Mouse (Mus musculus): Measurements from ENCODE around the gene Rps8. TPM values are rescaled to one million over a fixed set of nuclear protein-coding genes. Genes with fewer than 3 reads are reported as not detected.

The Rps8 gene
- total RNA-seq, 2 experiments from 2014 or later: 774 to 852 TPM

DNA sequence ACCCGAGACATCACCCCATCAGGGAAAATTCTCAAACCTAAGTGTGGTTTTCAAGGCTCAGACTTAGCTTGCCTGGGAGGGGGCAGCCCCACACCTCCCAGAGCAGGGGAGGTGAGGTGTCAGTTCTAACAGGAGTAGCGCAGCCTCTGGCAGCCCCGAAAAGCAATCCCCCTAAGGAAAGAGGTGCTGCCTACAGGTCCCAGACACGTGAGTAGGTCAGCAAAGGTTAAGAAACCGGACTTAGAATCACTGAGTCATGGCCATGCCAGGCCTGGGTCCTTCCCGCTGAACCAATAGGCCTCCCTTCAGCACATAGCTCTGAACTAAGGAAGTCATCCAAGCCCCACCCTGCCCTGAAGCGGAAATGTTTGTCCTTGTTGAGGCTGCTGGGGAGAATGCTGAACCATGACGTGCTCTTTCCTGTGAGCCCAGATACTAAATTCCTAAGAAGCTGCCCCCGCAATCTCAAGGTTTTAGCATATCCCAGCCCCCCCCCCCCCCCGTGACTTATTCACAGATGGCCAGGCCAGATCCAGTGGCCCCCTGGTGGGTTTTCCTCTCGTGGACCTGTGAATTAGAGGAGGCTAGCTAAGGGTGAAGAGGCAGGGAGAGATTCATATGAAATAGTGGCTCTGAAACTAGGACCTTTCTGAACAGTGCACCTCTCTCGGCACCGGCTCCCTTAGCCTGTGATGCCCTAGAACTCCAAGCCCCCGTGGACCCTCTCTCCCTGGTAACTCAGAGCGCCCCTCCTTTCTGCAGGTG is 30.0 kb downstream of the Rps8 start:
- intact Hi-C loops (cut with DNase I): no loop called here
- DNase-seq: no peak

- intact Hi-C loops (cut with DNase I): no loop called here
- peak; percentile 92 for DNase-seq
Measured at GRCm38 (mm10) chr4:117125348-117125909, 30.6 kb downstream of the Rps8 start, which contains the start of gene Btbd19. Btbd19 (minus strand) TSS chr4:117125725.

GRCm38 (mm10) chr4:117124518-117125347 is 31.3 kb downstream of the Rps8 start:
- intact Hi-C loops (cut with DNase I): no loop called here
- no peak for DNase-seq

GRCm38 (mm10) chr4:117124218-117124517 is 31.9 kb downstream of the Rps8 start:
- intact Hi-C loops (cut with DNase I): no loop called here
- DNase-seq: no peak

DNA sequence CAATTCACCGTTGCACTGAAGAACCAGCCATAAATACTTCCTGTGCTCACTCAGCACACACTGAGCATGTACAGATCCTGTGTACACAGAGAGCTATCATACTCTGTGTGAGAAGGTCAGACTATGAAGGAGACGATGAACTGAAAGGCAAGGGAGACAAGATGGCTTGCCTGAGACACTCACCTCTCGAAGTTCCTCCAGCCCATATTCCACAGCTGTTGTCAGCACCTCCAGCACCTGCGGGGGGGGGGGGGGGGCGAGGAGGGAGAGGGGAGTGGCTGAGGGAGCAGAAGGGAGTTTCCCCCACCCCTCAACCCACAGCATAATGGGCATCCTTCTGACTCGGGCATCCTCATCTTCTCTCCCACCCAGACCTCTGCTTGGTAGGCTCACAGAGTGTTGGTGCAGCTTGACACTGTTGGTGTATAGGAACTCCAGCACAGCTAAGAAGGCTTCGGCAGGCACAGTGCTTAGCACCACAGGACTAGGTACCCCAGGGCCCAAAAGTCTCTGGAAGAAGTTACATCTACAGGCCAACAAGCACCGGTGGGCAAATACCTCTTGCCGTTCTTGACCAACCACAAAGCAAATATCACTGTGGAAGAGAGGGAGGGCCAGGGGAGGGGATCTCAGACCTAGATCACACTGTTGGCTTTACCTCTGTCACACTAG is 32.4 kb downstream of the Rps8 start:
- intact Hi-C loops (cut with DNase I): no loop called here
- DNase-seq: no peak

DNA sequence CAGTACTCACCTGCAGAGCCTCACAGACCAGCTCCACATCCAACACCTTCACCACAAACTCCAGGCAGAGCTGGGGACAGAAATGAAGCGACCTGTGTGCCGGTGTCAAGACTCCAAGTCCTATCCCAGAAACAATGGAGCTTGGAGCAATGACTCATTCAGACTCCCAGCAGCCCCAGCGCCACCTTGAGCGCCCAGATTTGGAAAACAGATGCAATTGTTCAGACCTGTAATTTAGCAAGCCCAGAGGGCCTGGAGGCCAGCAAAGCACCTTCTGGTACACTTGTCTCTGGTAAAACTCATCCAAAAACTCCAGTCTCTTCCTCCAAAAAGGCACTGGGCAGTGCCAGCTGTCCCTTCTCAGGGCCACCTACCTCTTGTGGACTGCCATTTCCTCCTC is 33.8 kb downstream of the Rps8 start:
- intact Hi-C loops (cut with DNase I): no loop called here
- no peak for DNase-seq

GRCm38 (mm10) chr4:117120445-117121414 is 35.3 kb downstream of the Rps8 start:
- intact Hi-C loops (cut with DNase I): no loop called here
- peak; percentile 92 for DNase-seq

DNA sequence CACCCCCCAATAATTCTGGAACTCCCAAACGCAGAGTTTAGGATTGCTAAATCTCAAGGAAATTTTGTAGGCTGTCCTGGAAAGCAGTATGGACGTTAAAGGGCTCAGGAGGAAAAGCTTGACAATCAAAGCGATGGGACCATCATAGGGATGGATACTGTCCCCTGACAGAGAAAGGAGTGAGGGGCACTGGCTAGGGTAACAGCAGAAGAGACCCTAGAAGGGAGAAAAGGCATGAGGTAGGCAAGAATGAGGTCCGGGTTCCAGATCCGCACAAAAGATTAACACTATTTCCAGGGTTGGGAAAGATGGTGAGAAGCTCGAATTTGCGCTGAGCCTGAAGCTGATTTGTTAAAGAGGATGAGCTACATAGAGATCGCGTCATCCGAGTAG is 36.0 kb downstream of the Rps8 start:
- DNase-seq: no peak
- intact Hi-C loops (cut with DNase I): no loop called here

DNA sequence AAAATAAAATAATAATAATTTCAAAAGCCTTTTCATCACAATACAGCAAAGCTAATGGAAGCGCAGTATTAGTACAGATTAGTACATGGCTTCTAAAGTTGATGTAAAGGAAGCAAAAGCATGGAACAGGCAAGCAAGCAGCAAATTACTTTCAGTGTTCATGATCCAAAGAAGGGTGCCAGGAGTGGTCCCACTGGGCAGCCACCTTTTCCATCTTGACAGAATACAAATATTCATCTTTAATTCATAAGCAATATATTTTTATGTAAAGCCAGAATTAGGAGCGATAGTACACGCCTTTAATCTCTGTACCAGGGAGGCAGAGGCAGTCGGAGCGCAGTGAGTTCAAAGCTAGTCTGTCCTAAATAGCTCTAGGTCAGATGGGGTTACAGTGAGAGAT is 36.4 kb downstream of the Rps8 start:
- no peak for DNase-seq
- intact Hi-C loops (cut with DNase I): no loop called here

GRCm38 (mm10) chr4:117117931-117118330 is 38.1 kb downstream of the Rps8 start:
- no peak for DNase-seq
- intact Hi-C loops (cut with DNase I): no loop called here

- intact Hi-C loops (cut with DNase I): no loop called here
- DNase-seq: no peak
Measured at GRCm38 (mm10) chr4:117115592-117115991, 40.5 kb downstream of the Rps8 start.

DNA sequence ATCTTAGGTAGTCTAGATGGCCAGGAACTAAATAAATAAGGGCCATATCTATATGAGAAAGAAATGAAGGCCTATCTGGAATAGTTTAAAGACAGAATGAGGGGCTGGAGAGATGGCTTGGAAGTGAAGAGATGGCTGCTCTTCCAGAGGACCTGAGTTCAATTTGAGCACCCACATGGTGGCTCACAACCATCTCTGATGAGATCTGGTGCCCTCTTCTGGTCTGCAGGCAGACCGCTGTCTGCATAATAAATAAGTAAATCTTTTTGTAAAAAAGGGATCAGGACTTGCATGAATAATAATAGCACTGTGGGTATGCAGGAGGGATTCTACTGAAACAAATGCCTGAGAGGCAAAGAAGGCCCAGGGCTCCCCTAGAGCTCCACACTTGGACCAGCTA is 42.8 kb downstream of the Rps8 start:
- intact Hi-C loops (cut with DNase I): no loop called here
- no peak for DNase-seq

- DNase-seq: no peak
- intact Hi-C loops (cut with DNase I): no loop called here
Measured at GRCm38 (mm10) chr4:117110985-117111384, 45.1 kb downstream of the Rps8 start.

DNA sequence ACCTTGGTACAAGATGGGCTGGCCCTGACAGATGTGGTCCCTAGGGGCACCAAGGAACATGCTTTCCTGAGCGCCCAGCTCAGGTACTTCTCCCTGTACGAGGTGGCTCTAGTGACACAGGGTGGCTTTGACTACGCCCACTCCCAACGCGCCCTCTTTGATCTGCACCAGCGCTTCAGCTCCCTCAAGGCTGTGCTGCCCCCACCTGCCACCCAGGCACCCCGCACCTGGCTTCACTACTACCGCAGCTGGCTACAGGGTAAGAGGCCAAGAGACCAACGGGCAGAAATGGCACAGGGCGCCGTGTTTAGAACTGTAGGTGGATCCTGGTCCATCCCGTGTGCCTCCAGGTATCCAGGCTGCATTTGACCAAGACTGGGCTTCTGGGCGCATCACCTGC is 45.8 kb downstream of the Rps8 start:
- DNase-seq: no peak
- intact Hi-C loops (cut with DNase I): no loop called here

- DNase-seq: no peak
- intact Hi-C loops (cut with DNase I): no loop called here
Measured at GRCm38 (mm10) chr4:117109330-117109729, 46.7 kb downstream of the Rps8 start.

GRCm38 (mm10) chr4:117108524-117108849 is 47.6 kb downstream of the Rps8 start:
- DNase-seq: no peak
- intact Hi-C loops (cut with DNase I): no loop called here

GRCm38 (mm10) chr4:117107813-117108523 is 48.1 kb downstream of the Rps8 start:
- intact Hi-C loops (cut with DNase I): no loop called here
- DNase-seq: no peak

DNA sequence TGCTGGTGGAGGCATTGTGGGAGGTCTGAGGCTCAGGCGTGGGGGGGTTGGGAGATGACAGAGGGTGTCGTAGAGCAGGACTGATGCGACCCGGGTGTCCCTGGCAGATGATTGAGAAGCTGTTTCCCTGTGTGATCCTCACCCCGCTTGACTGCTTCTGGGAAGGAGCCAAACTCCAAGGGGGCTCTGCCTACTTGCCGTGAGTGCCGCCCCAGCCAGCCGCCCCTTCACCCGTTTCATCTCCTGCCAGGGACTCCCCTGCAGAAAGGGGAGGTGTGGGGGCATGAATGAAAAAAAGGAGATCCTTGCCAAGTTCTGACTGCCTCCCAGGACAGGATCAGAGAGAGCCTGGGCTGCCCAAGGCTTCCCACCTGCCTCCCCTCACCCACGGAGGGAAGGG is 50.9 kb downstream of the Rps8 start:
- DNase-seq: peak; percentile 49
- intact Hi-C loops (cut with DNase I): no loop called here

GRCm38 (mm10) chr4:117104672-117105071 is 51.4 kb downstream of the Rps8 start:
- DNase-seq: no peak

More at GRCm38 (mm10) chr4:117104672-117105071, 51.4 kb downstream of the Rps8 start:
- intact Hi-C loops (cut with DNase I): no loop called here

Data from left cerebral cortex, postnatal 4 days (tissue).